Mouse (Mus musculus) c-Kit-positive CD71-positive TER-119-positive erythroid progenitor cells, embryonic 14.5 days (primary cell): Measurements from ENCODE around the gene Ttc28.

Experiments used
- DNase-seq: peaks from one replicate; pipeline ENCODE4 v3.0.0-alpha.2; 2013; ENCODE audit warnings: low spot score

Ttc28 gene

DNA sequence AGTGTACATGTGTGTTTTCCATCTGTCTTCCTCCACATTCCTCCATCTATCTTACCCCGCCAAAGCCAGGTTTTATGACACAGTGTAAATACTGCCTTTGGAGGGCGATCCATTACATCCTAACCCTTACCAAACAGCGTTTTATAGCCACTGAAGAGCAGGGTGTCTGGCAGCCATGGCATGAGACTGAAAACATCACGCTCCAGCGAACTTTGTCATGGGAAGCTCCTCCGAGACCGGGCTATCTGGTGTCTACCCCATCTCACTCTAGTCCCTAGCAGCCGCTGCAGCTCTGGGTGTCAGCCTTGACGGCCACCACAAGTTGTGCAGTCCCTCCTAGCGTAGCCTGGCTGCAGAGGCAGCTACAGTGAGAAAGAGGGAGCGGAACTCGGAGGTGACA is 295.8 kb downstream of the Ttc28 start:
- no peak for DNase-seq

DNA sequence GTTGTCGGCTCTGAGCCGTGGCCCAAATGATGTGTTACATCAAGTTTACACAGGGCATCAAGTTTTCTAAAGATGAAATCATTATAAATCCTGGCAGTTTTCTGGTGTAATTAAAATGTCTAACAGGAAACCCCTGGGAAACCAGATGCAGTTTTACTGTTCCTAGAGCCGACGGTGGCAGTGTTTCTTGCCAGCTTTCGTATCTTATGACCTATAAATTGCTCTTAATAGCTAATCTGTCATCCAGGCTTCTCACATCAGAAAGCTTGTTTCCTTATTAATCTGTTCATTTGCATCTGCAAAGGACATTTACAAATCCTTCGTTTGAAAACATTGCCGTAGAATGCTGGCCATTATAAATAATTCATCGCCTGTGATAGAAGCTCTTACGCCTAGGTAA is 296.2 kb downstream of the Ttc28 start:
- no peak for DNase-seq

DNA sequence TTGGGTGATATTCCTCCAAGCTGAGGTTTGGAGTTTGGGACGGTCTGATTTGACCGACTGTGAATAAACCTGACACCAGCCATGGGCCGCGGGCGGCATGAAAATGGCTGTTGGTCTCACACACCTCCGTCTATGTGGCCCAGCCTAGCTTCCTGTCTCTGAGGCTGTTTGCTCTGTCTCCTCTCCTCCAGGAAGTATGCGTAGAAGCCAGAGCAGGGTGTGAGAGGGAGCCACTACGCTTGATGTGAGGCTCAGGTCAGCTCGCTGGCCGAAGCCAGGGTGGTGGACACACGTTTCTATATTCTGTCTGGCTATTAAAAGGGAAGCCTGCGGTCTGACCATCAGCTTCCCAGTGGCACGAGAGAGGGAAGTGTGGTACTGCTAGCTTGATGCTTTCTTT is 296.8 kb downstream of the Ttc28 start:
- DNase-seq, result no peak

DNA sequence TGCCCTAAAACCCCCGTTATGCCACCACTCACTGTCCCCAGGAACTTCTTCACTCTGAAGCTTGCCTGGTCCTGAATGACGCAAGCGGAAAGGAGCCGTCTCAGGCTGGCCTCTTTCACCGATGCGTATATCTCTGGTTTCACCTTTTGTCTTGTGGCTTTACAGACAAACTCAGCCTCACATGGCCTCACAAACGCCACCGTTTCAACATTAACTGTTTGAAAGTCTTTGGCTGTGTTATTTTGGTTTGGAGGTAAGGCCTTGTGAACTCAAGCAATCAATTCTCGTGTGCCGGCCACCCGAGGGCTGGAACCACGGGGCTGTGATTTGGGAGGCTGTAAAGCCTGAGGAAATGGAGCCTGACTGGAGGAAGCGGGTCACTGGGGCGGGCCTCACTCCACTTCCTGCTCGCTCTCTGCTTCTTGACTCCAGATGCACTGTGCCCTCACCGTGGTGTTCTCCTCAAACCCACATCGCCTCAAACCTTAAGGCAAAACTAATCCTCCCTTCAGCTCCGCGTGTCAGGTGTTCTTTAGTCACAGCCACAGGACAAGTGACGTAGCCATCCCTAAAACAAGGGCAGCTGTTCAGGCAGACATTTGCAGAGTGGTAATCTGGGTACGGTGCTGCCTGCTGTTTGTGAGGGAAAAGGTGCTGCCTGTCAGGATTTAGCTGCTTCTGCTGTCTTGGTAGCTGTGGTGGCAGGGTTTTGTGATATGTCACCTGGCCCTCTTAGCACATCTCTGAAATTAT is 298.9 kb downstream of the Ttc28 start:
- peak; percentile 1 for DNase-seq

DNA sequence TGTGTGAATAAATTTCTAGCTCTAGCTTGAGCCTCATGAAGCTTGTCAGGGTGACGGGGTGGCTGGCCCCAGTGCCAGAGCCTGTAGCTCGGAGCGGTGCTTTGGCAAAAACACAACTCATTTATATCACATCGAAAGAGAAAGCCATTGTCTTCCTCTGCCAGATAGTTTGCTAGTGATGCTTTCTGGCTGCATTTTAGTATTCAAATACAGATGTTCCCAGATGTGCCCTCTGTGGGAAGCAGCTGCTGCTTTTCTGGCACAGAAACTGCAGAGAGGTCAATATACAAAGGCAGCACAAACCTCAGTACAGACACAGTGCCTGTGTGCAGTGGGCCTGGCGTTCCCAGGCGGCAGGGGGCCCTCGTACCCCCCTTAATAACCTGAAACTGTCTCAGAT is 300.0 kb downstream of the Ttc28 start:
- no peak for DNase-seq

DNA sequence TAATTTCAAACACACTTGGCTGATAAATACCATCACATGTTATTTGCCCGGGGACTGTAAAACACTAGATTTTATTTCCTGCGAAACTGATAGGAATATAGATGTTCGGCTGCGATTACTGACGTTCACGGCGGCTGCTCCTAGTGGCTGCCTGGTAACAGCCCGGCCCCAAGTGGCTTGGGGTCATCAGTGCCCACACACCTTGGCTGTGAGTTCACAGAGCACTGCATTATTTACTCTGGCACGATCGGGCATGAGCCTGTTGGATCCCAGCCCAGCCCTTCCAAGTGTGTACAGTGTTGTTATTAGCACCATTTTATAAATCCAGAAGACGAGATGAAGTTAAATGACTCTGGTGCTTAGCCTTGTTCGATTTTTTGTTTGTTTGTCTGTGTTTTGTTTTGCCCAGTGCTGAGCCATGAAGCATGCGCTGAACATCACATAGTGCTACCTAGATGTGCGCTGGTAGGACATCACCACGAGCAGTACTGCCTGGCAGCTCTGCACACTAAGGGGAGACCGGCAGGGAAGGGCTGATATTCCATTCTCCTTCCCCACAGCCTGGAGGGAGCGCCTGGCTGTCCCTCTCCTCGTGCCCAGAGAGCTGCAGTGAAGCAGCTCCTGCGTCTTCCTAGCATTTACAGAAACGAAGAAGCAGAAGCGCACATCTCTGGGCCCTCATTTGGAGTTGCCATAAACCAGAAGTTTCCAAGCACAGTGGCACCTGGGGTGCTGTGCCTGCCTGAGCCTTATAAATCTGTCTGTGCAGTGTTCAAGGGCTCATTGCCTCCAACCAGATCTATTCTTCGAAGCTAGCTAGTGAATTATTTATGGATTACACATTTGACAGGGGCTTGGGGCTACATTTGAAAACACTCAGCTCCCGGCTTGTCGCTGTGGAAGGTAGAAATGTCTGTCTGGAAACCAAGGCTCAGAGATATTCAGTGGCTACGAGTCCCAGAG is 300.8 kb downstream of the Ttc28 start:
- DNase-seq, result no peak

DNA sequence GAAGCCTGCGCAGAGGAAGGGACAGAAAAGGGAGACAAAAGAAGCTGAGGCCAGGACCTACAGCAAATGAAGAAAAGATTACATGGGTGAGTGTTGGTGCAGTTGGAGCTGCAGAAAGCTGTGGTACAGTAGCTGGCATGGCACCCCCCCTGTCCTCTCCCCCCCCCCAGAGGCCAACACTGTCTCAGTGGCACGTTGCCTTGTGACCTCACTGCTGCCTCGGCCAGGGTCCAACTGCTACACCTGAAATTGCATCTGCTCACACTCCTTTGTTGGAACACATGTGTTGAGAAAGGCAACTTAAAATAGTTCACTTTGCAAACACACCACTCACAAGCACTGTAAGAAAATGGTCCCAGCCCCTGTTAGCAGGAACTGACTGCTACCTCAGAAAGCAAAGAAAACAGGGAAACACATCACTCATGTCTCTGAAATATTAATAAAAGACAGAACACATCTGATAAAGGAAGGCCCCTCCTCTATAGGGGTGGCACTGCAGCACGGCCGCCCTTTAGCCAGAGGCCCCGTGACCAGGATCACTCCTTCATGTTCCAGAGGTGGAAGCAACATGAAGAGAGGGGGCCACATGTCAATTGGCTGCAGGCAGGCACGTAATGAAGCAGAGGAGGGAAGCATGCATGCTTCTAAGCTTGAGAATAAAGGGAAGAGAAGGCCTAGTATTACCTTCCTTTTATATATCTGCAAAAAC is 301.8 kb downstream of the Ttc28 start:
- DNase-seq, result no peak

DNA sequence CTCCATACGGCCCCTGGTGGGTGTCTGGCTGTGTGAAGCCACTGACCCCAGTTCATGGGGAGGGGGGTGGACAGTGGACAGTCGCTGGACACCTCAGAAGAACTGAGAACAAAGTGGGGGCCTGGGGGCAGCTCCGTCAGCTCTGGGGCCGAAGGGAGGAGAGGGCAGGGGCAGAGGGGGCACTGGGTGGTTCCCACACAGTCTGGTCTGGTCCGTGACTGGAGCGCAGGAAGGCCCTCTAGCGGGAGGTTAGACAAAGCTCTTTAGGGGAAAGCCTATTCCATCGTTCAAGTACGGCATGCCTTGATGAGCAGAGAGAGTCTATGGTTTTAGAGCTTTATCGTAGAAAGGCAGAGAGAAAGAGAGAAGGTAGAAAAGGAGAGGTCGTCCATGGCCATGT is 307.0 kb downstream of the Ttc28 start:
- no peak for DNase-seq

DNA sequence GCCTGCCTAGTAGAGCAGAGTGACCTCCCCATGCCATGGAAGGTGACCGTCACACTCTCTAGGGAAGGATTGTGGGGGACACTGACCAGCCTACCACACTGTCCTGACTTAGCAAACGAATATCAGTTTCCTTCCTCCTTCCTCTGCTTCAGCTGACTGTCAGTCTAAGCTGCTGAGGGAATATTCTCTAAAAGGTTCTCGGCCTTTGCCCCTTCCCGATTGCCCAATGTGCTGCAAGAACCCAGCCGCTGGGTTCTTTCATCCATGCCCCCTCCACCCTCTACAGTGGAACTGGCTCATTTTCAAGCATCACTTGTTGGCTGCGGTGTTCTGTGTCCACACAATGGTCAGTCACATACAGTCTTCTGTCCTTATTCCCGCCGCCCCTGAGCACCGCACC is 312.4 kb downstream of the Ttc28 start:
- no peak for DNase-seq

DNA sequence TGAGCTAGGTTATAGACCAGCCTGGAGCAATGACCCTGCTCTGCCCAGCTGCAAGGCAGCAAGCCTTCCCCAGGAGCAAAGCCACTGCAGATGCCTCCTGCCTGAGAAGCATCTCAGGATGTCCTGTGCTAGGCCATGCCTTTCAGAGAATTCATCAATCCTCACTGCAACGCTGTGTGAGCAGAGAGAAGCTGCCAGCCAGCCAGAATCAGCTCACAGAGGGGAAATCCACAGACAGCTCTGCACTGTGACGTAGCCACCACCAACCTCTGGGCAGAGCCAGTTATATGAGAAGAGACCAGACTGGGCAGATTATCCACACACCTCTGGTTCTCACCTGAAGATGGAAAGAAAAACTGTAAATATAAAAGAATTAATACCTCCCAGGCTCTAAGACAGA is 315.2 kb downstream of the Ttc28 start:
- DNase-seq, result no peak

DNA sequence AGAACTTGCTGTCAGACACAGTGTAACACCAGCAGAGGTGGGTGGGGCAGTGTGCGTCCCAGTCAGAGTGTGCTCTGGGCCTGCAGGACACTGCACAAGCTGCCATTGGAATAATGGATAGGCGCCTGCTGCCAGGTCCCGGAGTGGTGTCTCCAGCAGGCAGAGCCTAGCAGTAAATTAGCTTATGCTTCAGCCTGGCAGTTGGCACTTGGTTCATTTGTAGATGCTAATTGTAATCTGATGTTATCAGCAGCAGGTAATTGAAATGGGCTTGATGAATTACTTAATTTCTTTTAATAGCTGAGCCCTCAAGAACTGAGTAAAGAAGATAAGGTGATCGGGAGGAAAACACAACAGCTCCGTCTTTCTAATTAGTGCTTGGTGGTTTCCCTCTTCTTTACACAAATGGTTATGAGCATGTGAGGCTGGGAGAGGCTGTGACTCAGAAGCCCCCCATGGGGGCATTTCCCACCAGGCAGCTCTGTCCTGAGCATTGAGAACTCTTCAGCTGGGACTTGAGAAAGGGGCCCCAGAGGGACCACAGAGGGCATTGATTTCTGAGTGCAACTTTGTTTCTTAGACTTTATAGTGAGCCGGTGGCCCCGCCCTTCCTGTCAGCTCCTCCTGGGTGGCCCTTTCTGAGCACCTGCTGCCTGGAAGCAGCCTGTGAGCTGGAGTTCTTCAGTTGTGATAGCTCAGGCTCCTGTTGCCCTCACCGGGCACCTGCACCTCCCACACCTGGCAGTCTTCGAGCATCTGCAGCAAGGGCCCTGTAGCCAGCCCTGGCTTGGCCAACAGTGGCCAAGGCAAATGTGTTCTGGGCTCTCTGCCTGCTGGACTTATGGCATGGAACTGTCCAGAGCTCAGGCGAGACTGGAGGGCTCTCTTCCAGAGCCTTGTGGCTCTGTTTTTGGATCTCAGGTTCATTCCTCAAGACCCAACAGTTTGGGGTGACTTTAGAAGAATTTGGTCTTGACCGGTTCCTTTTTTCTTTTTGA is 316.2 kb downstream of the Ttc28 start:
- no peak for DNase-seq

DNA sequence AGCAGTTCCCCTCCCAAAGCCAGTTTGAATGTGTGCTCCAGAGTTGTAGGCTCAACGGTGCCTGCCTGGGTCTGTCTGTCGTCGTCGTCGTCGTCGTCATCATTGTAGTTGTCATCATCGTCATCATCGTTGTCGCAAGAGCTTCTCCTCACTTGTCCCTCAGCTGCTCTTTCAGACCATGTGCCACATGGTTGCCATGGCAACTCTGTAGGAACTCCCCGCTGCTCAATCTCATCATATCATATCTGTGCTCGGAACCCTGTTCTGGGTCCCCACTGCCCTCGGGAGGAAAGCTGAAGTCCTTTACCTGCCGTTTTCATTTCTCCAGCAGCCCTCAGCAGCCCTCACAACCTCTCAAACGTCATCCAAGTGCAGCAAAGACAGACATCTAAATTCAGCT is 318.1 kb downstream of the Ttc28 start:
- DNase-seq, result no peak

DNA sequence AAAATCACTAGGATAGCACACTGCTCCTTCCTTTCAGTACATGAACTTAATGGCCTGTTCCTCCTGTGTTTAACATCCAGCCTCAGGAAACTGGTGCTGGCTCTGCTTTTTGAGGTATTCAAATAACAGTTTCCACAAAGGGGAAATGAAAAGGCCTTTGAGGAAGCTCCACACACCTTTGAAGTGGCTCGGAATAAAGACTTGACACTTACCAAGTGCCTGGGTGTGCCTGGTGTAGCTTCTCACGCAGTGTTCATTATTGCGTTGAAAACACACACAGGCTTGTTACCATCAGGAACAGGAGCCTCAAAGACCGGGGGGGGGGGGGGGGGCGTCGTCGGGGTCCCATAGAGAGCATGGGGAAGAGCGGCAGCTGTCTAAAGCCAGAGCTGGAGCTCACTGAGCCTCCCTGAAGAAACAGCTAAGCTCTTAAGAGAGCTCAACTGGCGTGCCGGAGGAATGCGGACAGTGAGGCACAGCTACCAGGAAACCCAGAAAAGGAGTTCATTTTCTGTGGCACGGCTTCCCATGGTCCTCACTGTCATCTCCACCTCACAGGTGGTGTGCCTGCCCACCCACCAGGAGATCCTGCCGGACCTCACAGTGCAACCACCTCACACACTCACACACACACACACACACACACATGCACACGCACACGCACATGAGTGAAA is 320.7 kb downstream of the Ttc28 start:
- no peak for DNase-seq

DNA sequence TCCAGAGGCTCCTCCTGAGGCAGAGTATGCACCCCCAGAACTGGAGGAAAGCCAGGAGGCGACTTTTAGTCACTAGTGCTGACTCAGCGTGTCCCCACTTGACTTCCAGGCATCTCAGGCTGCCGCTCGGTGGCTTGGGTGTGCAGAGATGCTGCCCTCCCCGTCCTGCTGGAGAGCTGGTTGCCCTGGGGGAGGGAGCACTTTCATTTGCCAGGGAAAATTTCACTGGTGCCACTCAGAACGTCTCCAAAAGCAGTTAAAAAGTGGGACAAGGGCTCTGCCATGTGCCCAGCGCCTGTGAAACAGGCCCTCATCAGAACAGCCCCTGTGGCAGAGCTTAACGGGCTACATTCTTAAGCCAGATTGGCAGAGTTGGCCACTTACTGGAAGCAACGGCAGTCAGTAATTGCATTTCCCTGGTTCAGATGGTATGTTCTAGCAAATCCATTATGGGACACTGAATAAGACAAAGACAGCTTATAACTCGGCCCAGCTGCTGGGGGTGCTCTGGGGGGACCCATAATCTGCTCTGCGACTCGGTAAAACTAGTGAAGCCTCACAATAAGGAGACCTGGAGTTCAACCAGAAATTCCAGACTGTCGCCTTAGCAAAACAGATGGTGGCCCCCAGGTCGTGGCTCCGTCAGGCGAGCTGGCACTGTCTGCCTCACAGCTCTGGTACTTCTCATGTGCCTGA is 321.5 kb downstream of the Ttc28 start:
- DNase-seq, result no peak

DNA sequence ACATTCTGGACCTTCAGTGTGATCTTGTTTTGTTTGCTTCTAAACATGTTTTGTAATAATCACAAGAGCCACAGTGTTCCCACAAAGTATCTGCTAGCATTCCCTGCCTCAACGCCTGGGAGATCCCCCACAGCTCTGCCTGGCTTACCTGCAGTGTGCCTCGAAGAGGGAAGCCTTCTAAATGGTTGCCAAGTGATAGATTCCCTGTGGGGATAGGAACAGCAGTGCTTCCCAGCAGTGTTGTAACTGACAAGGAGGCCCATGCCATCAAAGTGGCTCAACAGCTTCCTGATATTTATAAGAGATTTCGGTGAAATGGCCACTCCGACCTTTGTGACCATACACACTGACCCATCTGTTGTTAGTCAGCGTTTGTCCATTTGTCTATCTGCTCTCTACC is 324.6 kb downstream of the Ttc28 start:
- no peak for DNase-seq

DNA sequence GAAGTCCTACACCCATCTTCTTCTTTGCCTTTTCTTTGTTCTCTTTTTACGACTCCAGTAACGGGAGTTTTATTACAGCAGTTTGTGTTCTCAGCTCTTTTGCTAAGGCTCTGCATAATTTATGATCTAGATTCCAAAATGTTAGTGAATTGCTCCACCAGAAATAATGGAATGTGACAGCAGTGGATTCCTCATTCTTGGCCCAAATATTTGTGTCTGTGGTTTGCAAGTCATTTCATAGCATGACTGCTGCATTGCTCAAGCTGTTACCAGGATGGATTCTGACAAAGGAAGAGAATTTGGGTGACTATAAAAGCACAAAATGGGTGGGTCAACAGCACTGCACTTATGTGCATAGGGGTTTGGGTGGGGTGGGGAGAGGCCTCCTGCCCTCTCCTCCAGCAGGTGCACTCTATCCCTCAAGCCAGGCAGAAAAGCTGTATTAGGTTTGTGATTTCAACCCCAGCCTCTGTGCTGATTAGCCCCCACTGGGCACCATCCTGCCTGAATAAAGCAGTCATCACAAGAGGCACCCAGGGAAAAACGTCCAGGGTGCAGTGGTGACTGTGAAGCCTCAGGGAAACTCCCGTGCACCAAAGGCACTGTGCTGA is 325.5 kb downstream of the Ttc28 start:
- DNase-seq, result no peak

DNA sequence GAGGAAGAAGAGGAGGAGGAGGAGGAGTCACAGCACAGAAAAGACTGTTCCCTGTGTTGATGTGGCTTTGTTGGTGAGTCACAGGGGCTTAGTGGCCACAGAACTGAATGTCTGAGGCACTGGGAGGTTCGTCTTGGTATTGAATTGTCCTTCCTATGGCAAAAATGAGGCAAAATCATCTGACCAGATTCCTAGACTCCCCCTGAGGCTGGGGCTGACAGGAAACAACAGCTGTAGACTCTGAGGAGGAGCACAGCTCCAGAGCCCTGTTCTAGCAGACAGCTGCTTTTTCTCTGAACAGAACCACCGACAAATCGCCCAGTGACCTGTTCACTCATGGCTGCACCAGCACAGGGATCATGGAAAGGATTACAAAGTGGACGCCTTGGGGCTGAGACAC is 326.2 kb downstream of the Ttc28 start:
- no peak for DNase-seq

DNA sequence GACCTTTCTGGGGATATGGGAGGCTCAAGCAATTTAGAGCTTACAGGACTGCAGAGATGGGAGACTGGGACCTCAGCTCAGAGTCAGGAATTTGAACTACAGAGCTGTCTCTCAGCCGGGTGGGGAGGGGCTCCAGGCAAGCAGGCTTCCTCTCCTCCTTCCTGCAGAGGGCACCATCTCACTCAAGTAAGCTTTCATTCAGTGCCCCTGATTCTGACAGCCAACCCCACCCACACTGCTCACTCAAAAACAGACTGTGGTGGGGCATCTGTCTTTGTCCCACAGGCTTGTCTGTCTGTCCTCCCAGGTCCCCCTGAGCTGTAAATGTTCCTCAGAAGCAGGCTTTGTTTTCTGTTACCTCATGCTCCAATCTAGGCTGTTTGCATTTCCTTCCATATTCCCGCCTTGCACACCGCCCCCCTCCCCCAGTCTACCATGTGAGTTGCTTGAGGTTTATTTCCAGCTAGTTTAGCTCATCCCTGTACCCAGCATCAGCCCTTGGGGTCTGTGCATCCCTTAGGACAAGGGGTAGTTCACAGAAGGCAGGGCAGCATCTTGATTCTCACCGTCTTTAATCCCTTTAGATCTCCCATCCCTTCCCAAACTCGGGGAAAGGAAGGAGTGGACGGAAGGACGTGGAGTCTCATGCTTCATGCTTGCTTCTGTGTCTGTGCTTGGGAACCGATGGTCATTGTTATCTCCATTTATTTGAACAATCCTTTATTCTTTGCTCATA is 328.5 kb downstream of the Ttc28 start:
- peak; percentile 7 for DNase-seq

DNA sequence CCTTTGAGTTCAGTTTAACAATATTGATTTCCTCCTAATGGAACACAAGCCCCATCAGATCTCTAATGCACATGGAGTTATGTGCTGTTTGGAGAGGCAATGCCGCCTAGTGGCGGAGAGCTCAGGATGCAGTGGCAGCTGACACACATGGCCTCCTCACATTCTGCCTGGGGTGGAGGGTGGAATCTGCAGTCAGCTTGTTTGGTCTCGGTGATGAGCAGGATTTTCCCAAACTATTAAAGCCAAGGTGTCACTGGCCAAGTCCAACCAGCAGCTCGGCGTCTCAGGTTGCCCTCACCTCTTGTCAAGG is 329.0 kb downstream of the Ttc28 start:
- DNase-seq, result no peak
